Mouse (Mus musculus): Measurements from ENCODE around the gene Izumo4.

DNA sequence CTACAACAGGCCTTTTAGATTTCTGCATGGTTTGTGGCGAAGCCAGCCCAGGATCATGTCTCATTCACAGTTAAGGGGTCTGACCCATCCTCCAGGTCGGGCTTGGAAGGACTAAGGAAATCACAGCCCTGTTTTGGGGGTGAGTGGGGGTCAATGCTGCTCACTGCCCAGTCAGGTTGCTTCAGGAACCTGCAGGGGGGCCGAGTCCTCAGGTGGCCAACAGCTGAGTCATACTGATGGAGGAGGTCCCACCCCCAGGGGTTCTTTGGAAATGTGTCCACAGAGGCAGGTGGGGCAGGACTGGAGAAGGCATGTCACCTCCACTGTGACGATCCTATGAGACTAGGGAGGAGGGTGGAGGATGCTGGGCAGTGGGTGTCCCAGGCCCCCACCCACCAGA lies 36.5 kb upstream of the Izumo4 start:
- TF ChIP-seq EP300 (IDR thresholded peaks at IDR 0.05; ENCODE audit: low read depth) (no peak), CTCF (IDR thresholded peaks at IDR 0.05; ENCODE audit: low read depth) (no peak)
